Mouse (Mus musculus): ENCODE results near the gene Ooep. TPM values are rescaled to one million over a fixed set of nuclear protein-coding genes. Genes with fewer than 3 reads are reported as not detected.
A peak's percentile ranks its signal among the peaks of the same experiment; 100 is the strongest.
"Not testable (repeated sequence)": the region's sequence is repeated elsewhere in the genome, so short reads cannot be mapped to it uniquely, and the experiment has no call there.

Ooep gene
- polyA plus RNA-seq, 1 experiment = 0.02 TPM

- Histone ChIP-seq H3K36me3 (ENCODE audit: control insufficient read depth, insufficient read depth) (no peaks in the 10 kb centered on the region), H3K79me3 (ENCODE audit: low read depth) (no peaks in the 10 kb centered on the region), H3K4me3 (ENCODE audit: insufficient read depth, poor library complexity, severe bottlenecking) (no peak overlapping the region), H3K79me2 (ENCODE audit: control insufficient read depth, insufficient read depth) (no peaks in the 10 kb centered on the region), H3ac (ENCODE audit: control insufficient read depth, insufficient read length, low read depth) (no peak overlapping the region), H3K27me3 (ENCODE audit: control insufficient read depth, insufficient read depth, insufficient read length) (no peaks in the 10 kb centered on the region)
- TF ChIP-seq MYOD1 (IDR thresholded peaks at IDR 0.05; ENCODE audit: control insufficient read depth, insufficient read length, low read depth) = no peak
- peak; percentile 39 for TF ChIP-seq CTCF (IDR thresholded peaks at IDR 0.05; ENCODE audit: control insufficient read depth, insufficient read depth, insufficient read length)
Observed at GRCm38 (mm10) chr9:78358053-78358452, 20.5 kb downstream of the Ooep start.

- no peak for TF ChIP-seq MYOG (IDR thresholded peaks at IDR 0.05; ENCODE audit: control insufficient read depth, extremely low read depth, insufficient read length)
- Histone ChIP-seq H3K27me3 (ENCODE audit: control insufficient read depth, insufficient read depth, insufficient read length) (no peaks in the 10 kb centered on the region), H3ac (ENCODE audit: control insufficient read depth, insufficient read length, low read depth) (no peak within 1 kb of the TSS), H3K4me3 (ENCODE audit: insufficient read depth, poor library complexity, severe bottlenecking) (no peak within 1 kb of the TSS), H3K79me3 (ENCODE audit: low read depth) (no peaks in the 10 kb centered on the region), H3K36me3 (ENCODE audit: control insufficient read depth, insufficient read depth) (no peaks in the 10 kb centered on the region), H3K79me2 (ENCODE audit: control insufficient read depth, insufficient read depth) (no peaks in the 10 kb centered on the region)
Observed at GRCm38 (mm10) chr9:78355611-78356010, 22.9 kb downstream of the Ooep start, which contains the start of gene Gsta2. Gene Gsta2 (minus strand): TSS chr9:78355788.

DNA sequence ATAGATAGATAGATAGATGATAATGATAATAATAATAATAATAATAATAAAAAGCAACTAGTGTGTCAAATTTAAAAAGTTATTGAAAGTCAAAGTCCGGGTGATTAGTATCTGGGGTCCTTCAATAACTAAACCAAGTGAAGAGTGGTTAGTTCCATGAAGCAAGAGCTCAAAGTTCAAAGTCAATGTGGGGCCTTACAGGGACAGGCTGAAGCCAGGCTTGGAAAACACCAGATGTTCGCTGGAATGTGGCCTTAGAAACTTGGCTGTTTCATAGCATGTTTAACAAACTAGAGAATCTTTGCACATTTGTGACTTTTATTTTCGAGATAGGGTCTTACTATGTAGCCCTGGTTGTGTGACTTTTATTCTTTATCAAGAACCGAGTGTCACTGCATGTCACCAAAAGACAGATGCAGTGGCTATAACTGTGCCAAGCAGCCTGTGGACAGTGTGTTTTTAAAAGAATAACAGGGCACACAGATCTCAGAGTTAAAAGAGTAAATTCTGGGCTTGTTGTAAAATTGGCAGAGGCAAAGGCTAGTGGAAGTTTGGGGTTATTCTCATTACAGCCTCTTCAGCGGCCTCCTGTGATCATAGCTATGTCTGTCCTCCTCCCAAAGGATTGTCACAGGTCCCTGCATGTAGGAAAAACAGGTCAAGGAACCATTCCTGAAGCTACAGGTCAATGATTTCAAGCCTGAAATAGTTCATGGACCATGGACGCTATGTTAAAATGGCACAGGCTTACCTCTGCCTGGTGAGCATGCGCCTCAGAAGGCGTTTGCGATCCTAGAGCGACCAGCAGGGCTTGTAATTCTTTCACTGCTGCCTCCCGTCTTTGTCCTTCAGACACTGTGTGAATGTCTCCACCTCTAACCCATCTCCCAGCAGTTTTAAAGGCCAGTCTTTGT is 23.6 kb downstream of the Ooep start:
- Histone ChIP-seq H3K79me3 (ENCODE audit: low read depth) (no peaks in the 10 kb centered on the region), H3K27me3 (ENCODE audit: control insufficient read depth, insufficient read depth, insufficient read length) (no peaks in the 10 kb centered on the region), H3K4me3 (ENCODE audit: insufficient read depth, poor library complexity, severe bottlenecking) (no peak overlapping the region), H3K36me3 (ENCODE audit: control insufficient read depth, insufficient read depth) (no peaks in the 10 kb centered on the region), H3K79me2 (ENCODE audit: control insufficient read depth, insufficient read depth) (no peaks in the 10 kb centered on the region), H3ac (ENCODE audit: control insufficient read depth, insufficient read length, low read depth) (no peak overlapping the region)
- TF ChIP-seq CTCF (IDR thresholded peaks at IDR 0.05; ENCODE audit: control insufficient read depth, insufficient read depth, insufficient read length) (no peak), MYOD1 (IDR thresholded peaks at IDR 0.05; ENCODE audit: control insufficient read depth, insufficient read length, low read depth) (no peak), MAX (IDR thresholded peaks at IDR 0.05) (no peak)

DNA sequence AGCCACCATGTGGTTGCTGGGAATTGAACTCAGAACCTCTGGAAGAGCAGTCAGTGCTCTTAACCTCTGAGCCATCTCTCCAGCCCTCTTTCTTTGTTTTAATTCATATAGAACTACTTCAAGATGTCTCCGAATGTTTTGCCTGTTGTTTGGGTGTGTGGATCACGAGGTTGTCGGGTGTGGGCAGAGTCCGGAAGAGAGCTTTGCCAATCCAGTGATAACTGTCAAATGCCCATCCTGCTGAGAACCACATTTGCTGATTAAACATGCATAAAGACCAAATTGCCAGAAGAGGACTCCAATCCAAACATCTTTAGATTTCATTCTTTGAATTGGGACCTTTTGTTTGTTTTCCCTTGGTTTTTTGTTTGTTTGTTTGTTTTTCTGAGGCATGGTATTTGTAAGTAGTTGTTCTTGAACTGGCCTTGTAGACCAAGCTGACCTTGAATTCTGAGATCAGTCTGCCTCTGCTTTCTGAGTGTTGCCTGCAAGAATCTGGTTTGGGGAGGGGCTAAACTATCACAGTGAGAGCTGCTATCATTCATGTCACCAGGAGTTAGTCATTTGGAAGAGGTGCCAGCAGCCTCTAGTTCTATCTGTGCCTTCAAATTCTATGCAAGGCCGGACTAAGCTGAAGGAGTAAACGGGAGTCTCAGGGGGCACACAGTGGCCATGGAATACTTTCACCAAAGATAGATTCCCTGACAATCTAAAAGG is 26.9 kb downstream of the Ooep start:
- no peak for TF ChIP-seq USF1 (IDR thresholded peaks at IDR 0.05; ENCODE audit: low read depth)
- no peak for TF ChIP-seq CTCF (IDR thresholded peaks at IDR 0.05; ENCODE audit: control insufficient read depth, insufficient read depth, insufficient read length)
- no peak for TF ChIP-seq MYOG (IDR thresholded peaks at IDR 0.05; ENCODE audit: control insufficient read depth, extremely low read depth, insufficient read length)
- TF ChIP-seq MAX (IDR thresholded peaks at IDR 0.05) = no peak
- TF ChIP-seq FOSL1 (IDR thresholded peaks at IDR 0.05; ENCODE audit: insufficient read depth, low read length, poor library complexity, severe bottlenecking) = no peak
- no peak for TF ChIP-seq MYOD1 (IDR thresholded peaks at IDR 0.05; ENCODE audit: control insufficient read depth, insufficient read length, low read depth)
- TF ChIP-seq CEBPB (IDR thresholded peaks at IDR 0.05; ENCODE audit: low read depth) = no peak
- H3K4me3 ChIP-seq (ENCODE audit: insufficient read depth, poor library complexity, severe bottlenecking) = no peak overlapping the region
- no peaks in the 10 kb centered on the region for H3K36me3 ChIP-seq (ENCODE audit: control insufficient read depth, insufficient read depth)
- H3K79me2 ChIP-seq (ENCODE audit: control insufficient read depth, insufficient read depth) = no peaks in the 10 kb centered on the region
- no peaks in the 10 kb centered on the region for H3K79me3 ChIP-seq (ENCODE audit: low read depth)
- no peaks in the 10 kb centered on the region for H3K27me3 ChIP-seq (ENCODE audit: control insufficient read depth, insufficient read depth, insufficient read length)
- H3ac ChIP-seq (ENCODE audit: control insufficient read depth, insufficient read length, low read depth) = no peak overlapping the region

- not testable (repeated sequence) for H3K36me3 ChIP-seq (ENCODE audit: control insufficient read depth, insufficient read depth); H3K79me2 ChIP-seq (ENCODE audit: control insufficient read depth, insufficient read depth); H3K27me3 ChIP-seq (ENCODE audit: control insufficient read depth, insufficient read depth, insufficient read length); H3K79me3 ChIP-seq (ENCODE audit: low read depth); H3ac ChIP-seq (ENCODE audit: control insufficient read depth, insufficient read length, low read depth); H3K4me3 ChIP-seq (ENCODE audit: insufficient read depth, poor library complexity, severe bottlenecking)
Observed at GRCm38 (mm10) chr9:78350007-78350406, 28.5 kb downstream of the Ooep start.

- H3K79me3 ChIP-seq (ENCODE audit: low read depth); H3K27me3 ChIP-seq (ENCODE audit: control insufficient read depth, insufficient read depth, insufficient read length); H3K79me2 ChIP-seq (ENCODE audit: control insufficient read depth, insufficient read depth); H3K36me3 ChIP-seq (ENCODE audit: control insufficient read depth, insufficient read depth); H3K4me3 ChIP-seq (ENCODE audit: insufficient read depth, poor library complexity, severe bottlenecking): not testable (repeated sequence)
- peak overlapping the region; percentile 24 for H3ac ChIP-seq (ENCODE audit: control insufficient read depth, insufficient read length, low read depth)
Observed at GRCm38 (mm10) chr9:78349141-78349540, 29.4 kb downstream of the Ooep start.

Data from C2C12 (cell line).